18 mouse cellular contexts compared by ENCODE assay signal in genomic region chr9:72309765-72310164, GRCm38 (mm10).
"Had no signal": no experiment of that assay in that cellular context is flagged by ENCODE, and none has a peak within 500 bp of the region (broad histone marks: within the 10 kb centered on the region; RNA-seq: fewer than 3 reads in every experiment).

No protein-coding gene starts in this region.

- H3K4me1 ChIP-seq: midbrain, embryonic 10.5 days; neural tube, embryonic 13.5 days; neural tube, embryonic 15.5 days had no signal

- H3K4me3 ChIP-seq: midbrain, embryonic 10.5 days; myocyte; neural tube, embryonic 13.5 days; neural tube, embryonic 15.5 days had no signal

- H3K9me3 ChIP-seq: midbrain, embryonic 10.5 days; neural tube, embryonic 13.5 days; neural tube, embryonic 15.5 days had no signal

- DNase-seq: lung, adult 18-20 months; lung, embryonic 14.5 days; lung, postnatal 10 days; lung, postnatal 4 days; midbrain, embryonic 14.5 days; retina, postnatal 1 day; right cerebral cortex, adult 18-20 months; right cerebral cortex, postnatal 25 days; right cerebral cortex, postnatal 4 days; spleen, adult 18-20 months; thymus, adult 2 months; thymus, postnatal 25 days; thymus, postnatal 4 days had no signal

- H3K9ac ChIP-seq: lung, embryonic 14.5 days; neural tube, embryonic 13.5 days; neural tube, embryonic 15.5 days had no signal

- H3K27me3 ChIP-seq: neural tube, embryonic 13.5 days; neural tube, embryonic 15.5 days had no signal

- H3K4me2 ChIP-seq: lung, embryonic 14.5 days; neural tube, embryonic 13.5 days; neural tube, embryonic 15.5 days had no signal

- H3K27ac ChIP-seq: midbrain, embryonic 10.5 days; neural tube, embryonic 13.5 days; neural tube, embryonic 15.5 days had no signal

- ATAC-seq: midbrain, embryonic 16.5 days had no signal
